Mouse (Mus musculus): Measurements from ENCODE around the gene Gm20388. TPM values are rescaled to one million over a fixed set of nuclear protein-coding genes. Genes with fewer than 3 reads are reported as not detected.
A peak's percentile ranks its signal among the peaks of the same experiment; 100 is the strongest.
"Not testable (repeated sequence)": the region's sequence is repeated elsewhere in the genome, so short reads cannot be mapped to it uniquely, and the experiment has no call there.

Gene Gm20388
- polyA plus RNA-seq, 1 experiment from 2014 or later = not detected

DNA sequence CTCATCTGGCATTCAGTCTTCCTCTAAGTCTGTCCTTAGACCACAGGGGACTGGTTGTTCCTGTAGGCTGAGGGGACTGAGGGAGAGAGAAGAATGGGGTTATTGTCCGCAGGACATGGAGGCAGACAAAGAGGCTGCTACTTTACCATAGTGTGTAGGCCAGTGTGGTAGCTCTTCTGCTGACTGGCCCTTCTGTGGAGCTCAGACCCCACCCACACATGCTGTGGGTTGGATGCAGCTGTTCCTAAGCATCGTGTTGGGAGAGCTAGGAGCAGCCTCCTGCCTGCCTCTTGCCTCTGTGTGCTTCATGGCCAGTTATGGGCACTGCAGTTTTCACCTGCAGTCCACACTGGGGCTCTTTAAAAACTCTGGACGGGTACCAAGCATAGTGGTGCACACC is 3346.5 kb downstream of the Gm20388 start:
- Histone ChIP-seq H3K9me3 (no peaks in the 10 kb centered on the region), H3K36me3 (peaks cover 59% of the 10 kb centered on the region), H3K4me2 (replicated peaks) (no peak overlapping the region), H3K4me3 (no peak overlapping the region), H3K9ac (no peak overlapping the region), H3K27ac (no peak overlapping the region), H3K27me3 (no peaks in the 10 kb centered on the region), H3K4me1 (peaks cover 26% of the 10 kb centered on the region)
- no peak for ATAC-seq (ENCODE audit: insufficient number of reproducible peaks, insufficient read depth, low FRiP score, low TSS enrichment)
- 48% methylated on average over 3 of the region's 3 CpGs for WGBS

DNA sequence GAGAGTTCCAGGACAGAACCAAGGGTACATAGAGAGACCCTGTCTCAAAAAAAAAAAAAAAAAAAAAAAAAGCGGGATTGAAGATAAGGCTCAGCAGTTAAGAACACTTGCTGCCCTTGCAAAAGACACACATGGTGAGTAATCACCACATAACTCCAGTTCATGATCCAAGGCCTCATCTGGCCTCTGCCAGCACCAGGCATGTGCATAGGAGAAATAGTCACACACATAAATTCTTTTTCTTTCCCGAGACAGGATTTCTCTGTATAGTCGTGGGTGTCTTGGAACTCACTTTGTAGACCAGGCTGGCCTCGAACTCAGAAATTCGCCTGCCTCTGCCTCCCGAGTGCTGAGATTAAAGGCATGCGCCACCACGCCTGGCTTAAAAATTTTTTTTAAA is 3347.0 kb downstream of the Gm20388 start:
- H3K36me3 ChIP-seq = peaks cover 60% of the 10 kb centered on the region
- H3K9ac ChIP-seq; ATAC-seq (ENCODE audit: insufficient number of reproducible peaks, insufficient read depth, low FRiP score, low TSS enrichment); H3K4me3 ChIP-seq; H3K27me3 ChIP-seq; H3K27ac ChIP-seq; H3K4me2 ChIP-seq (replicated peaks); H3K9me3 ChIP-seq: not testable (repeated sequence)
- 86% methylated on average over 8 of the region's 8 CpGs for WGBS
- H3K4me1 ChIP-seq = peaks cover 22% of the 10 kb centered on the region

DNA sequence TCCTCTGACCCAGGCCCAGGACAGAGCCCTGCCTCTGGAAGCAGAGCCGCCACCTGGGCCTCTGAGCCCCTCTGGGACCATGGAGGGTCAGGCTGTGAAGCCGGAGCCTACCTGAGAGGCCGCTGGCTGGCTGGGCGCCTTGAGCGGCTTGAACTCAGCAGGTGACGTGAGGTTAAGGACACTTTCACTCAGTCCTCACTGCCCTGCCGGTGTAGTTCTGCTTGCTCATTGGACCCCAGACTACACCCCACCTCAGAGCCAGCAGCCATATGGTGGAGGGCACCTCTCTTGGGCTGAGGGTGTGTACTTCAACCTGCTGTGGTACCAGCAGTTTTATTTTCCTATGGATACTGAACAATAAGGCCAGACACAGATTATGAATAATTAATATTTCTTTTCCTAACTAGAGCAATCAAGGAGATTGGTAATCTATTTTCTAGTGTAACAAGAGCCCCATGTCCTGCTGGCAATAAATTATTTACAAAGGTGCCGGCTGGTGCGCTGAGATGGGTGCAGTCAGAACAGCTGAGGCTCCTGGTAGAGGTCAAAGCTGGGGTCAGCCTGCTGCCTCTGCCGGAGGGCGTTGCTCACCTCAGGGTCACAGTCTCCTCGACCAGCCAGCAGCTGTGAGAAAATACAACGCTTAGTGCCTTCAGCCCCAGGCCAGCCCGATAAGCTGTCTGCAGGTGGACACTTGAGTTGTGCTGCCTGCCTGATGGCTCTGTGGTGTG is 3357.4 kb downstream of the Gm20388 start:
- H3K27ac ChIP-seq = no peak overlapping the region
- WGBS = 68% methylated on average over 14 of the region's 14 CpGs
- no peak overlapping the region for H3K4me2 ChIP-seq (replicated peaks)
- peaks cover 62% of the 10 kb centered on the region for H3K36me3 ChIP-seq
- H3K4me1 ChIP-seq = no peaks in the 10 kb centered on the region
- no peaks in the 10 kb centered on the region for H3K27me3 ChIP-seq
- H3K4me3 ChIP-seq = no peak overlapping the region
- no peaks in the 10 kb centered on the region for H3K9me3 ChIP-seq
- ATAC-seq (ENCODE audit: insufficient number of reproducible peaks, insufficient read depth, low FRiP score, low TSS enrichment) = no peak
- H3K9ac ChIP-seq = no peak overlapping the region

DNA sequence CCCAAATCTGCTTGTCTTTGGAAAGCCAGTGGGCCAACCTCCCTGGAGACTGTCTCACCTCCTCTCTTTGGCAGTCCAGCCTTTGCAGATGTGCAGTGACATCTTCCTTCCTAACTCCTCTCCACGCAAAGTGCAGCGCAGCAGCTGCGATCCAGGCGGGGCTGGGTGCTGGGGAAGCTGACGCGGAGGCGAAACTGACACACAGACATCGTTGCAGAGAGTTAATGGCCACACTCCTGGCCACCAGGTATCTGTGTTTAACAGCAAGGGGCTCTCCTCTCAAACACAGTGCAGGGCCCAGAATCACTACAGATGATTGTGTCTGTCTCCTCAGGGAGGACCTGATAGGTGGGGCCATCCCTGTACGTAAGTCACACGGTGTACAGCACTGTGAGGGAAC is 3360.5 kb downstream of the Gm20388 start:
- no peaks in the 10 kb centered on the region for H3K9me3 ChIP-seq
- ATAC-seq (ENCODE audit: insufficient number of reproducible peaks, insufficient read depth, low FRiP score, low TSS enrichment) = no peak
- H3K4me1 ChIP-seq = no peaks in the 10 kb centered on the region
- H3K27ac ChIP-seq = no peak overlapping the region
- no peak overlapping the region for H3K4me2 ChIP-seq (replicated peaks)
- H3K36me3 ChIP-seq = peaks cover 45% of the 10 kb centered on the region
- 94% methylated on average over 10 of the region's 10 CpGs for WGBS
- H3K27me3 ChIP-seq = no peaks in the 10 kb centered on the region
- H3K4me3 ChIP-seq = no peak overlapping the region
- H3K9ac ChIP-seq = no peak overlapping the region

DNA sequence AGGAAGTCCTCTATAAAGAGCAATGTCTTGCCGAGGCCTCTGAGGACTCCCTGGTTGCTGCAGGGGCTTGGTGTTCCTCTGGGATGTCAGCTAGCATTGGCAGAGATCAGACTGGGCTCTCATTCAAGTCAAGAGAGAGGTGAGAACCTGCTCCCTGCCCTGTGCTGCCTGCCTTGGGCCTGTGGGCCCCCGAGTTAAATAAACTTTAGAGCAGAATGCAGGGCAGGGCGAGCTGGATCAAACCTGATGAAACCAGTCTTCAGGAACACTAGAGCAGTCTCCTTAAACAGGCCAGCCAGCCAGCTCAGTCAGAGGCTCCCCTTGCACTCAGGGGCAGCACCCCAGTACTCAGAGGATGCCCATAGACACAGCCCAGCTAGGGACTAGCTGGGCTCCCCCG is 3361.3 kb downstream of the Gm20388 start:
- 0 out of 2 replicates have a peak overlapping the region, but pooled peaks have one; percentile 19 for H3K9ac ChIP-seq
- no peaks in the 10 kb centered on the region for H3K27me3 ChIP-seq
- peaks cover 43% of the 10 kb centered on the region for H3K36me3 ChIP-seq
- 75% methylated on average over 4 of the region's 4 CpGs for WGBS
- no peak overlapping the region; the same call in 1 of the 2 replicates for H3K27ac ChIP-seq
- no peak overlapping the region for H3K4me2 ChIP-seq (replicated peaks)
- H3K4me3 ChIP-seq = no peak overlapping the region
- H3K4me1 ChIP-seq = no peaks in the 10 kb centered on the region
- no peaks in the 10 kb centered on the region for H3K9me3 ChIP-seq
- no peak for ATAC-seq (ENCODE audit: insufficient number of reproducible peaks, insufficient read depth, low FRiP score, low TSS enrichment)

DNA sequence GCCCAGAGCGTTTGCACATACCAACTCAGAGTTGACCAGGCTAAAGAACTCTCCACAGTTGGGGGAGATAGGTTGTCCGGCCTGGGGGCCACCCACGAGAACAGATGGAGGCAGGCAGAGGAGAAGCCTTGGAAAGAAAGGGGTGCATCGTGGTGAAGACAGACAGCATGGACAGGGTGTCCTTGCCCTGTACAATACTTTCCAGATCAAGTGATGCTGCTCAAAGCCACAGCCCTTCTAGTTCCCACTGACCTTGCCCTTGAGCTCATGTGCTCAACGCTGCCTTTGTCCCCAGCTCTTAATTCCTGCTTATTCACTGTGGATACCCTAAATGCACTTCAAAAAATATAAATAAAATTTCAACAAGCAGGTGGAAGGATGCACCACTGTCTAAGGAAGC is 3363.8 kb downstream of the Gm20388 start:
- Histone ChIP-seq H3K36me3 (peaks cover 31% of the 10 kb centered on the region), H3K4me1 (no peaks in the 10 kb centered on the region), H3K27me3 (no peaks in the 10 kb centered on the region), H3K27ac (no peak overlapping the region), H3K9ac (no peak overlapping the region), H3K9me3 (no peaks in the 10 kb centered on the region), H3K4me3 (no peak overlapping the region), H3K4me2 (replicated peaks) (no peak overlapping the region)
- 77% methylated on average over 5 of the region's 5 CpGs for WGBS
- ATAC-seq (ENCODE audit: insufficient number of reproducible peaks, insufficient read depth, low FRiP score, low TSS enrichment) = no peak

DNA sequence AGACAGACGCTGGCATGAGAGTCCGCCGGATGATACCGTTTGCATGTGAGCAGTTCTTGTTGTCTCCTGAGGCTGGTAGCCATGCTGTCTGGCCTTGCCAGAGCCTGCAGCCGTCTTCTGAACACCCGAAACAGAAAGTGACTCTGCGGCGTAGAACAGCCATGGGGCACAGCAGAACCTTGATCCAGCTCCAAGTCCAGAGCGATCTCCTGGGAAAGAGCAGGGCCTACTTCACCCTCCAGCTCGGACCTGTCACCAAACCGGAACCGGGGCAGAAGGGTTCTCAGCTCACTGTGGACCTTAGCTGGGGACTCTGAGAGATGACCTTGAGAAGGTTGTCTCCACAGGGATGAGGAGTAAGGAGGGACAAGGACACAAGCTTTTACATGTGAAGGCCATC is 3364.5 kb downstream of the Gm20388 start:
- Histone ChIP-seq H3K36me3 (peaks cover 31% of the 10 kb centered on the region; the same call in 1 of the 2 replicates), H3K27ac (no peak overlapping the region), H3K4me1 (no peaks in the 10 kb centered on the region), H3K9ac (no peak overlapping the region), H3K4me3 (no peak overlapping the region), H3K27me3 (no peaks in the 10 kb centered on the region), H3K4me2 (replicated peaks) (no peak overlapping the region), H3K9me3 (no peaks in the 10 kb centered on the region)
- no peak for ATAC-seq (ENCODE audit: insufficient number of reproducible peaks, insufficient read depth, low FRiP score, low TSS enrichment)
- WGBS = 92% methylated on average over 12 of the region's 12 CpGs

DNA sequence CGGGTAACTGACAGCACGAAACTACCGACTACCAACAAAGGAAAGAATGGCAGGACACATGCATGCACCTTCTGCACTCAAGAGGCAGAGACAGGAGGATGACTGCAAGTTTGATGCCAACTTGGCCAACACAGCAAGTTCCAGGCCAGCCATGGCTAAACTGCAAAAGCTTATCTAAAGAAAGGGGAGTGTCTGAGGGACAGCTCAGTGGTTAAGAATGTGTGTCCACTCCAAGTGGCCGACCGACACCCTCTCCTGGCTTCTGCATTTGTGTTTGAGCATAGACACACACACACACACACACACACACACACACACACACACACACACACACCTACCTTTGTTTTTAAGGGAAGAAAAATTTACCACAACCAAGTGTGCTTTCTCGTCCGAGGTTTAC is 3367.8 kb downstream of the Gm20388 start:
- Histone ChIP-seq H3K9ac (no peak overlapping the region), H3K4me3 (no peak overlapping the region), H3K4me2 (replicated peaks) (no peak overlapping the region), H3K36me3 (peaks cover 41% of the 10 kb centered on the region), H3K9me3 (no peaks in the 10 kb centered on the region), H3K27ac (no peak overlapping the region), H3K27me3 (no peaks in the 10 kb centered on the region), H3K4me1 (no peaks in the 10 kb centered on the region)
- WGBS = 88% methylated on average over 7 of the region's 7 CpGs
- no peak for ATAC-seq (ENCODE audit: insufficient number of reproducible peaks, insufficient read depth, low FRiP score, low TSS enrichment)

DNA sequence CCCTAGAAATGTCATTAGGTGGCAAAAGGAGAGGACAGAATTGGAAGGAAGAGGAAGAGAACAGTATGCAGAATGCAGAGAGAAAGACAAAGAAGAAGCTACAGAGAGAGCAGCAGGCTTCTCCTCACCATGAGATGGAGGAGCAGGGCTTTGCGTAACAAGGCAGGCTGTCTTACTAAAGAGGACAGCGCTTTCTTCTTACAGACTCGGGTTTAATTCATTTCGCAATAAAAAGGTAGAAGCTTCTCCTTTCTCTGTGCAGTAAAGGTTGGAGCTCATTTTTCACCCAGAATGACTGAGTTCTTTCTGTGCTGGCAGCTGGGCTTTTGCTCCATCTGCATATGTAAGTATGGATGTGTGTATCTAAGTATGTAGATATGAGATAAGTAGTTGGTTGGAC is 3369.2 kb downstream of the Gm20388 start:
- 94% methylated on average over 4 of the region's 4 CpGs for WGBS
- Histone ChIP-seq H3K4me3 (no peak overlapping the region), H3K4me2 (replicated peaks) (no peak overlapping the region), H3K4me1 (no peaks in the 10 kb centered on the region), H3K9ac (no peak overlapping the region), H3K36me3 (peaks cover 41% of the 10 kb centered on the region), H3K27ac (no peak overlapping the region), H3K9me3 (no peaks in the 10 kb centered on the region), H3K27me3 (no peaks in the 10 kb centered on the region)
- ATAC-seq (ENCODE audit: insufficient number of reproducible peaks, insufficient read depth, low FRiP score, low TSS enrichment) = no peak

DNA sequence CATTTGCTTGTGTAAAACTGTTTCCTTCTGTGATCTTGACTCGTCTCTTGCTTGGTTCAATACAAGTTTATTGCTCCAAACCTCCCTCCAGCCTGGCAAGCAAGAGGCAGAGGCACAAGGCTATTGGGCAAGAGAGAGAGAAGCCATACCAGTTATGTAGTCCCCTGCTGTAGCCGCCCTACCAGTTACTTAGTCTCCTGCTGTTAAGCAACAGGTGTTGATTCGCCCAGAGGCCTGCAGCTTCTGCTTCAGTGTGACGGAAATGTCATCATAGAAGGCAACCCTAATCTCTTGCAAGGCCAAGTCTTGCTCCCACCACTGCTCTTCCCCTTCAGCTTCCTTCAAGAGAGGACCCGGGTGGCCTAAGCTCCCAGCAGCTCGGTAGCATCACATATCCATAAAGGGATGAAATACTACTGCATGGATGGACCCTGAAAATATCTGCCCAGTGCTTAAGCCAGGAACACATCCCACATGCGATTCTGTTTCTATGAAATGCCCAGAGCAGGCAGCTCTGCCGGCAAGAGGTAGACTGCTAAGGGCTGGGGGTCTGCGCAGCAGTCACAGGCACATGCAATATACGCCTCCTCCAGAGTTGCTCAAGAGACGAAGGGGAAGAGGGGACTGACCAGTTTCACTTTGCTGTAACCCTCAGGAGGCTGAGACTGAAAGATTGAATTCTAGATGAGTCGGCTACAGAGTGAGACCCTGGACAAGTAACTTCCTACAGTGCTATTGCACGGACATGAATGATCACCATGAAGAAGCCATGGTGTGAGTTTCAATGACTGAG is 3369.9 kb downstream of the Gm20388 start:
- no peak overlapping the region for H3K27ac ChIP-seq
- no peak overlapping the region for H3K4me2 ChIP-seq (replicated peaks)
- no peak for ATAC-seq (ENCODE audit: insufficient number of reproducible peaks, insufficient read depth, low FRiP score, low TSS enrichment)
- H3K9me3 ChIP-seq = no peaks in the 10 kb centered on the region
- H3K36me3 ChIP-seq = peaks cover 36% of the 10 kb centered on the region
- no peaks in the 10 kb centered on the region for H3K4me1 ChIP-seq
- H3K27me3 ChIP-seq = no peaks in the 10 kb centered on the region
- H3K9ac ChIP-seq = no peak overlapping the region
- H3K4me3 ChIP-seq = no peak overlapping the region
- 85% methylated on average over 13 of the region's 13 CpGs for WGBS

DNA sequence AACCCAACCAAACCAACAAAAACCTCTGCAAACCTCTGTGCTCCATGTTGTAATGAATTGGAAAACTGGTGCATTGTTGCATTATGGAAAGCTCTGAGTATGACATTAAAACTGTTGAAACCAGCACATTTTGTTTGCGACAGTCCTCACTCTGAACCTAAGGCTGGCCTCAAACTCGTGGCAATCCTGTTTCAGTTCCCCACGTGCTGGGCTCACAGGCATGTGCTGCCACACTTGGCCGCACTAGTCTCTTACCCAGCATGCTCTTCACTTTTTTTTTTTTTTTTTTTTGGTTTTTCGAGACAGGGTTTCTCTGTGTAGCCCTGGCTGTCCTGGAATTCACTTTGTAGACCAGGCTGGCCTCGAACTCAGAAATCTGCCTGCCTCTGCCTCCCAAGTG is 3372.4 kb downstream of the Gm20388 start:
- not testable (repeated sequence) for H3K9me3 ChIP-seq; H3K4me2 ChIP-seq (replicated peaks); H3K9ac ChIP-seq; H3K4me3 ChIP-seq; ATAC-seq (ENCODE audit: insufficient number of reproducible peaks, insufficient read depth, low FRiP score, low TSS enrichment); H3K27me3 ChIP-seq; H3K4me1 ChIP-seq; H3K27ac ChIP-seq
- peaks cover 42% of the 10 kb centered on the region for H3K36me3 ChIP-seq
- 88% methylated on average over 5 of the region's 6 CpGs for WGBS

DNA sequence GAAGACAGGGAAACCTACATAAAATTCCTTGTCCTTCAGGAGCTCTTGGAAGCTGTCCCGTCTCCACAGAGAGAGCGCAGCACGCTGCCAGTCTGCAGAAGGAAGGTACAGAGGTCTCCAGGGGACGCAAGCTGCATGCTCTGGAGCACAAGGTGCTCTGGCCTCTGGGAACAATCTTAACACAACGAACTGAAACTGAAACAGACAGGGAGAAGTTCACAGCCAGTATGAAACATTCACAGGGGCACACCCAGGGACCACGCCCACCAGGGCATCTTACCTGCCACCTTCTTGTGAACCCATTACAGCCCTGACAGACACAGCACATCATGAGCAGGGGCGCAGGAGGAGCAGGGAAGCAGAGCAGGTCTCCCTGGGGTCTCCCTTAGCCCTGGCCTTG is 3373.3 kb downstream of the Gm20388 start:
- WGBS = 85% methylated on average over 7 of the region's 7 CpGs

More for the DNA sequence above, 3373.3 kb downstream of the Gm20388 start:
- Histone ChIP-seq H3K4me1 (no peaks in the 10 kb centered on the region), H3K27me3 (no peaks in the 10 kb centered on the region), H3K4me2 (replicated peaks) (no peak overlapping the region), H3K9ac (no peak overlapping the region), H3K27ac (no peak overlapping the region), H3K4me3 (no peak overlapping the region), H3K9me3 (no peaks in the 10 kb centered on the region), H3K36me3 (peaks cover 44% of the 10 kb centered on the region)
- ATAC-seq (ENCODE audit: insufficient number of reproducible peaks, insufficient read depth, low FRiP score, low TSS enrichment) = no peak
